Mouse (Mus musculus) limb, embryonic 14.5 days (tissue): ENCODE results near the gene Dnajc2. TPM values are rescaled to one million over a fixed set of nuclear protein-coding genes. Genes with fewer than 3 reads are reported as not detected.

Experiments
- ATAC-seq: fragments of 200-750 bp; cut with Nextera tagmentation; 2 replicates; pipeline ENCODE4 v1.8.0; 2017; ENCODE audit warnings: low read depth, moderate number of reproducible peaks, moderate TSS enrichment; ENCODE audit not compliant: low FRiP score
- DNase-seq: peaks from one replicate; pipeline ENCODE4 v3.0.0-alpha.2; 2015; ENCODE audit warnings: low spot score
- H3K27ac ChIP-seq: fragments of 300-500 bp; sonication (generic); replicated peaks from 2 replicates; pipeline ENCODE4 v1.5.1; 2014; ENCODE audit warnings: low read depth, mild to moderate bottlenecking, low read length, moderate library complexity, mixed read lengths
- H3K27me3 ChIP-seq: fragments of 300-500 bp; sonication (generic); 2 replicates; pipeline ENCODE4 v1.6.1; 2014; ENCODE audit warnings: low read length, mixed read lengths; ENCODE audit not compliant: control insufficient read depth, insufficient read depth
- H3K36me3 ChIP-seq: fragments of 300-500 bp; sonication (generic); 2 replicates; pipeline ENCODE4 v1.6.1; 2014; ENCODE audit warnings: mild to moderate bottlenecking, low read length, moderate library complexity, mixed read lengths; ENCODE audit not compliant: control insufficient read depth, insufficient read depth
- H3K4me1 ChIP-seq: fragments of 300-500 bp; sonication (generic); 2 replicates; pipeline ENCODE4 v1.6.1; 2014; ENCODE audit warnings: antibody characterized with exemption, low read length, mixed read lengths; ENCODE audit not compliant: control insufficient read depth, insufficient read depth
- H3K4me2 ChIP-seq: fragments of 300-500 bp; sonication (generic); replicated peaks from 2 replicates; pipeline ENCODE4 v1.6.1; 2014; ENCODE audit warnings: low read depth, mild to moderate bottlenecking, low read length, moderate library complexity; ENCODE audit not compliant: severe bottlenecking
- H3K4me3 ChIP-seq: fragments of 300-500 bp; sonication (generic); replicated peaks from 2 replicates; pipeline ENCODE4 v1.5.1; 2014; ENCODE audit warnings: low read length
- H3K9ac ChIP-seq: fragments of 300-500 bp; sonication (generic); 2 replicates; pipeline ENCODE4 v1.6.1; 2014; ENCODE audit warnings: mild to moderate bottlenecking, low read depth, low read length, moderate library complexity; ENCODE audit not compliant: severe bottlenecking
- H3K9me3 ChIP-seq: fragments of 300-500 bp; sonication (generic); 2 replicates; pipeline ENCODE4 v1.6.1; 2016; ENCODE audit warnings: low read length; ENCODE audit not compliant: control insufficient read depth
- POLR2A ChIP-seq: fragments of 200-500 bp; IDR thresholded peaks from 2 replicates; pipeline ENCODE4 v1.8.0; 2012; ENCODE audit warnings: inconsistent platforms, mild to moderate bottlenecking, moderate library complexity, borderline replicate concordance; ENCODE audit not compliant: insufficient read depth, insufficient read length; ENCODE audit errors: extremely low read depth
- WGBS: fragments of 180-500 bp; shearing (Covaris S2); extraction: QIAGEN DNeasy Blood & Tissue Kit; methylation state at CpG from one replicate; pipeline ENCODE4 v1.1.7; 2014; 5-methylcytosine and 5-hydroxymethylcytosine counted together
- polyA plus RNA-seq, 2 experiments: library from polyadenylated mRNA; depleted of rRNA in 1 of 2; stranded (reverse) in 1 of 2; unstranded in 1 of 2; fragments of >200 nt; fragmentation: Nextera tagmentation in 1 of 2; extraction: Ambion mirVana in 1 of 2; gene quantifications; 2 replicates each; pipeline versions ENCODE4 v1.2.1 to v1.2.3; 2012 to 2014

Gene Dnajc2
- polyA plus RNA-seq, 2 experiments = 25.4 to 60.2 TPM

- no peak for TF ChIP-seq POLR2A
- no peaks in the 10 kb centered on the region for H3K27me3 ChIP-seq
- no peaks in the 10 kb centered on the region for H3K4me1 ChIP-seq
- H3K27ac ChIP-seq = no peak overlapping the region
- 92% methylated on average over 6 of the region's 6 CpGs for WGBS
- peaks cover 63% of the 10 kb centered on the region for H3K36me3 ChIP-seq
- no peak overlapping the region for H3K9ac ChIP-seq
- ATAC-seq (no peak), DNase-seq (no peak)
- no peaks in the 10 kb centered on the region for H3K9me3 ChIP-seq
- H3K4me2 ChIP-seq = no peak overlapping the region
- no peak overlapping the region for H3K4me3 ChIP-seq
Measured at GRCm38 (mm10) chr5:21776491-21776890, 8.6 kb downstream of the Dnajc2 start.

GRCm38 (mm10) chr5:21769841-21770240 lies 15.2 kb downstream of the Dnajc2 start:
- Histone ChIP-seq H3K36me3 (peaks cover 62% of the 10 kb centered on the region), H3K9me3 (no peaks in the 10 kb centered on the region), H3K27ac (no peak overlapping the region), H3K4me1 (no peaks in the 10 kb centered on the region), H3K4me3 (no peak overlapping the region), H3K9ac (no peak overlapping the region), H3K27me3 (no peaks in the 10 kb centered on the region), H3K4me2 (no peak overlapping the region)
- DNase-seq (no peak), ATAC-seq (no peak)
- TF ChIP-seq POLR2A = no peak
- 93% methylated on average over 6 of the region's 6 CpGs for WGBS

GRCm38 (mm10) chr5:21768506-21768905 lies 16.5 kb downstream of the Dnajc2 start:
- no peaks in the 10 kb centered on the region for H3K27me3 ChIP-seq
- no peak for TF ChIP-seq POLR2A
- H3K9me3 ChIP-seq = no peaks in the 10 kb centered on the region
- H3K27ac ChIP-seq = no peak overlapping the region
- peaks cover 62% of the 10 kb centered on the region for H3K36me3 ChIP-seq
- H3K4me1 ChIP-seq = no peaks in the 10 kb centered on the region
- H3K4me3 ChIP-seq = no peak overlapping the region
- no peak overlapping the region for H3K4me2 ChIP-seq
- no peak for ATAC-seq
- 91% methylated on average over 4 of the region's 4 CpGs for WGBS
- DNase-seq = no peak
- no peak overlapping the region for H3K9ac ChIP-seq

GRCm38 (mm10) chr5:21745966-21746365 lies 39.1 kb downstream of the Dnajc2 start:
- TF ChIP-seq POLR2A = no peak
- WGBS = 97% methylated on average over 6 of the region's 8 CpGs
- H3K9me3 ChIP-seq = no peaks in the 10 kb centered on the region
- H3K27ac ChIP-seq = no peak overlapping the region
- H3K36me3 ChIP-seq = peaks cover 93% of the 10 kb centered on the region
- no peaks in the 10 kb centered on the region for H3K4me1 ChIP-seq
- DNase-seq (no peak), ATAC-seq (no peak)
- H3K4me3 ChIP-seq = no peak overlapping the region
- H3K27me3 ChIP-seq = no peaks in the 10 kb centered on the region
- no peak overlapping the region for H3K9ac ChIP-seq
- no peak overlapping the region for H3K4me2 ChIP-seq

GRCm38 (mm10) chr5:21744651-21745050 lies 40.4 kb downstream of the Dnajc2 start:
- Histone ChIP-seq H3K4me1 (no peaks in the 10 kb centered on the region), H3K9me3 (no peaks in the 10 kb centered on the region), H3K27me3 (no peaks in the 10 kb centered on the region), H3K4me2 (no peak overlapping the region), H3K4me3 (no peak overlapping the region), H3K27ac (no peak overlapping the region), H3K9ac (no peak overlapping the region), H3K36me3 (peaks cover 97% of the 10 kb centered on the region)
- ATAC-seq (no peak), DNase-seq (no peak)
- TF ChIP-seq POLR2A = no peak

GRCm38 (mm10) chr5:21743606-21744005 lies 41.4 kb downstream of the Dnajc2 start:
- Histone ChIP-seq H3K4me1 (no peaks in the 10 kb centered on the region), H3K27ac (no peak overlapping the region), H3K9ac (no peak overlapping the region), H3K4me2 (no peak overlapping the region), H3K27me3 (no peaks in the 10 kb centered on the region), H3K4me3 (no peak overlapping the region), H3K9me3 (no peaks in the 10 kb centered on the region), H3K36me3 (peaks cover 92% of the 10 kb centered on the region)
- ATAC-seq (no peak), DNase-seq (no peak)
- 93% methylated on average over 10 of the region's 10 CpGs for WGBS
- TF ChIP-seq POLR2A = no peak
